Mouse (Mus musculus) heart, adult 11 months (tissue): Measurements from ENCODE around the gene Chst2.

Experiments
- DNase-seq: peaks from one replicate; pipeline ENCODE4 v3.0.0; 2022

Chst2 gene

GRCm38 (mm10) chr9:95353829-95354391 lies 52.6 kb downstream of the Chst2 start:
- DNase-seq = no peak

- DNase-seq = no peak
These were observed 54.6 kb downstream of the Chst2 start for GRCm38 (mm10) chr9:95351968-95352367.

- DNase-seq = no peak
These were observed 56.0 kb downstream of the Chst2 start for GRCm38 (mm10) chr9:95350550-95350949.
